Mouse (Mus musculus) macrophage (primary cell): ENCODE data around the gene Pou2f2. TPM values are rescaled to one million over a fixed set of nuclear protein-coding genes. Genes with fewer than 3 reads are reported as not detected.

Source experiments
- H3K27ac ChIP-seq: fragments of 350-480 bp; formaldehyde crosslinking; 2 replicates; pipeline ENCODE4 v1.9.0; 2021
- H3K36me3 ChIP-seq: fragments of 350-480 bp; formaldehyde crosslinking; 2 replicates; pipeline ENCODE4 v1.9.0; 2021; ENCODE audit errors: inconsistent target
- H3K4me3 ChIP-seq: fragments of 350-480 bp; formaldehyde crosslinking; 2 replicates; pipeline ENCODE4 v1.9.0; 2021; ENCODE audit errors: inconsistent target
- H3K79me2 ChIP-seq: fragments of 350-480 bp; formaldehyde crosslinking; 2 replicates; pipeline ENCODE4 v1.9.0; 2021; ENCODE audit errors: inconsistent target
- WGBS: methylation state at CpG from one replicate; pipeline ENCODE4 v1.1.7; 2026; ENCODE audit warnings: inconsistent platforms; ENCODE audit not compliant: missing documents; 5-methylcytosine and 5-hydroxymethylcytosine counted together
- polyA plus RNA-seq: library from polyadenylated mRNA; stranded (reverse); fragments of 250-400 nt; gene quantifications from 3 replicates; pipeline ENCODE4 v1.2.4, GENCODE M21; 2018; ENCODE audit warnings: inconsistent platforms

The Pou2f2 gene
- polyA plus RNA-seq, 1 experiment from 2014 or later: 23.9 TPM

DNA sequence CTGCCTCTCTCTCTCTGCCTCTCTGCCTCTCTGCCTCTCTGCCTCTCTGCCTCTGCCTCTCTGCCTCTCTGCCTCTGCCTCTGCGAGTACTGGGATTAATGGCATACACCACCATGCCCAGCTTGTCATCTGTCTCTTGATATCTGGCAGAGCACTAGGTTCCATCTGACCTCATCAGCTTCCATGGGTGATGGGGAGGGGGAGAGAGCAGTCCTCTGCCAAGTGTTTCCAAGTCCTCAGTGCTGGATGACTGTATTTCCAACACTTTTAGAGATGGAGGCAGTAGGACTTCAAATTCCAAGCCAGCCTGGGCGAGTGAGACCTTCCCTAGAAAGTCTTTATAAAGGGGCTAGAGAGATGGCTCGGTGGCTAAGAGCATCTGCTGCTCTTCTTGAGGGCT lies 42.0 kb downstream of the Pou2f2 start:
- Histone ChIP-seq H3K36me3 (no peaks in the 10 kb centered on the region), H3K4me3 (no peak overlapping the region), H3K79me2 (peaks cover under 1% of the 10 kb centered on the region; the same call in 1 of the 2 replicates), H3K27ac (no peak overlapping the region)
- WGBS: 59% methylated on average over 3 of the region's 3 CpGs

- Histone ChIP-seq H3K36me3 (no peaks in the 10 kb centered on the region), H3K27ac (no peak overlapping the region), H3K79me2 (peaks cover 36% of the 10 kb centered on the region), H3K4me3 (peak overlapping the region; percentile 53)
- 13% methylated on average over 36 of the region's 38 CpGs for WGBS
Observed at GRCm38 (mm10) chr7:25133092-25134049, 46.2 kb downstream of the Pou2f2 start.

- Histone ChIP-seq H3K79me2 (peaks cover 45% of the 10 kb centered on the region), H3K36me3 (no peaks in the 10 kb centered on the region), H3K27ac (peak overlapping the region; percentile 49), H3K4me3 (peak overlapping the region; percentile 53)
- 4% methylated on average over 25 of the region's 25 CpGs for WGBS
Observed at GRCm38 (mm10) chr7:25132318-25132960, 47.1 kb downstream of the Pou2f2 start.

GRCm38 (mm10) chr7:25131247-25131646 lies 48.3 kb downstream of the Pou2f2 start:
- H3K27ac ChIP-seq: no peak overlapping the region
- 73% methylated on average over 10 of the region's 11 CpGs for WGBS
- H3K36me3 ChIP-seq: no peaks in the 10 kb centered on the region
- peak overlapping the region; percentile 53 for H3K4me3 ChIP-seq
- H3K79me2 ChIP-seq: peaks cover 57% of the 10 kb centered on the region

GRCm38 (mm10) chr7:25130565-25130964 lies 49.0 kb downstream of the Pou2f2 start:
- WGBS: 63% methylated on average over 9 of the region's 11 CpGs
- Histone ChIP-seq H3K36me3 (no peaks in the 10 kb centered on the region), H3K4me3 (no peak overlapping the region), H3K79me2 (peaks cover 64% of the 10 kb centered on the region), H3K27ac (no peak overlapping the region)

GRCm38 (mm10) chr7:25129390-25129979 lies 50.0 kb downstream of the Pou2f2 start:
- peak overlapping the region; percentile 16 for H3K4me3 ChIP-seq
- 2% methylated on average over 12 of the region's 13 CpGs for WGBS
- H3K36me3 ChIP-seq: no peaks in the 10 kb centered on the region
- H3K79me2 ChIP-seq: peaks cover 73% of the 10 kb centered on the region
- H3K27ac ChIP-seq: peak overlapping the region; percentile 82

DNA sequence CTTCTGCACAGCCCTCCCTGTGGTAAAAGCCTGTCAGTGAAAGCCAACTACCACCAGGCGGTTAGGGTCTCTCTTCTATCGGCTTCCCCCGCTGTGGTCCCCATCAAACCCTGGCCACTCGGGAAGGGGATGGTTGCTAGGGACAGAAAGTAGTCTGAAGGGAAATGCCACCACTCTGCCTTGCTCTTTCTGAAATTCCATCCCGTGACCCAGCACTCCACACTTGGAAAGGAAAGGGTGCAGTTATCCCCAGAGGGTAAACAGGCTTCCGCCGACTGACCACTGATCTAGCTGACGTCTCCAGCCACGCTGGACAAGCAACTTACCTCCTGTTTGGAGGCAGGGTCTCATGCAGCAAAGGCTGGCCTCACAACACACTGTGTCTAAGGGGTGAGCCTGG lies 51.6 kb downstream of the Pou2f2 start:
- Histone ChIP-seq H3K79me2 (peaks cover 88% of the 10 kb centered on the region), H3K4me3 (no peak overlapping the region), H3K36me3 (no peaks in the 10 kb centered on the region; the same call in 1 of the 2 replicates), H3K27ac (no peak overlapping the region)
- 89% methylated on average over 9 of the region's 9 CpGs for WGBS

- H3K36me3 ChIP-seq: no peaks in the 10 kb centered on the region; the same call in 1 of the 2 replicates
- 86% methylated on average over 6 of the region's 10 CpGs for WGBS
- H3K27ac ChIP-seq: no peak overlapping the region
- no peak overlapping the region for H3K4me3 ChIP-seq
- H3K79me2 ChIP-seq: peaks cover 92% of the 10 kb centered on the region
Observed at GRCm38 (mm10) chr7:25125716-25126281, 53.7 kb downstream of the Pou2f2 start.

GRCm38 (mm10) chr7:25121240-25121786 lies 58.2 kb downstream of the Pou2f2 start:
- no peak overlapping the region for H3K4me3 ChIP-seq
- WGBS: 81% methylated on average over 13 of the region's 13 CpGs
- H3K27ac ChIP-seq: no peak overlapping the region; the same call in 1 of the 2 replicates

GRCm38 (mm10) chr7:25120061-25120834 lies 59.3 kb downstream of the Pou2f2 start:
- peak overlapping the region; percentile 5; the same call in 1 of the 2 replicates for H3K4me3 ChIP-seq
- peaks cover 43% of the 10 kb centered on the region; the same call in 1 of the 2 replicates for H3K79me2 ChIP-seq
- H3K27ac ChIP-seq: peak overlapping the region; percentile 59
- peaks cover 15% of the 10 kb centered on the region; the same call in 1 of the 2 replicates for H3K36me3 ChIP-seq
- 5% methylated on average over 15 of the region's 25 CpGs for WGBS

More at GRCm38 (mm10) chr7:25121240-25121786, 58.2 kb downstream of the Pou2f2 start:
- peaks cover 54% of the 10 kb centered on the region; the same call in 1 of the 2 replicates for H3K79me2 ChIP-seq
- H3K36me3 ChIP-seq: peaks cover 10% of the 10 kb centered on the region; the same call in 1 of the 2 replicates

DNA sequence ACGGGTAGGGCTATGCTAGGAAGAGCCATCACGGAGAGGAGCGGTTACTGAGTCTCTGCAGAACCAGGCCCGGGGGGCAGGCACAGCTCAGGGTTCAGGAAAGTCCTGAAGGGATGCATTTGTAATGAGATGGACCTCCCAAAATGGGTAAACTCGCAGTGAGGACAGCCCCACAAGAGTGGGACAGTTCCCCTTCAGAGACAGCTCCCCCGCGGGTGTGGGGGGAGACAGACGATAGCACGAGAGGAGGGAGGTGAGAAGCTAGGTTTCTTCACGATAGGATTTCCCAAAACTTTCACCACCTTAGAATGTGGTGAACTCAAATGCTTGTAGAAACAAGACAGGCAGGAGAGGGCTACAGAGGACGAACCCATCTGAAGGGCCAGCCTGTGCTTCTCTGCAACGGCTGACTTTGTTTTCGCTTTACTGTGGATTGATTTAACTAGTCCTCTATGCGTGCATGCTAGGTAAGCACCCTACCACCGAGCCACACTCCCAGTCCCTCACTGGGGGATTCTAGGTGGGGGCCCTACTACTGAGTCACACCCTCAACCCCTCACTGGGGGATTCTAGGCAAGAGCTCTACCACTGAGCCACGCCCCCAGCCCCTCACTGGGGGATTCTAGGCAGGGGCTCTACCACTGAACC lies 66.4 kb downstream of the Pou2f2 start:
- Histone ChIP-seq H3K36me3 (peaks cover 59% of the 10 kb centered on the region), H3K4me3 (no peak overlapping the region), H3K79me2 (no peaks in the 10 kb centered on the region), H3K27ac (no peak overlapping the region)
- 92% methylated on average over 15 of the region's 16 CpGs for WGBS

GRCm38 (mm10) chr7:25112178-25112955 lies 67.2 kb downstream of the Pou2f2 start:
- peaks cover 54% of the 10 kb centered on the region for H3K36me3 ChIP-seq
- WGBS: 95% methylated on average over 17 of the region's 17 CpGs
- H3K79me2 ChIP-seq: no peaks in the 10 kb centered on the region
- no peak overlapping the region for H3K27ac ChIP-seq
- no peak overlapping the region for H3K4me3 ChIP-seq
